Mouse (Mus musculus) CD8-positive naive resting alpha-beta T cell, adult 57 days (primary cell): Measurements from ENCODE around the gene Ncoa1. TPM values are rescaled to one million over a fixed set of nuclear protein-coding genes. Genes with fewer than 3 reads are reported as not detected.

Experiments
- total RNA-seq: library from RNA; stranded (reverse); gene quantifications from one replicate; pipeline ENCODE4 v1.2.4, GENCODE M21; 2023

Gene Ncoa1
- 34.3 TPM for total RNA-seq

DNA sequence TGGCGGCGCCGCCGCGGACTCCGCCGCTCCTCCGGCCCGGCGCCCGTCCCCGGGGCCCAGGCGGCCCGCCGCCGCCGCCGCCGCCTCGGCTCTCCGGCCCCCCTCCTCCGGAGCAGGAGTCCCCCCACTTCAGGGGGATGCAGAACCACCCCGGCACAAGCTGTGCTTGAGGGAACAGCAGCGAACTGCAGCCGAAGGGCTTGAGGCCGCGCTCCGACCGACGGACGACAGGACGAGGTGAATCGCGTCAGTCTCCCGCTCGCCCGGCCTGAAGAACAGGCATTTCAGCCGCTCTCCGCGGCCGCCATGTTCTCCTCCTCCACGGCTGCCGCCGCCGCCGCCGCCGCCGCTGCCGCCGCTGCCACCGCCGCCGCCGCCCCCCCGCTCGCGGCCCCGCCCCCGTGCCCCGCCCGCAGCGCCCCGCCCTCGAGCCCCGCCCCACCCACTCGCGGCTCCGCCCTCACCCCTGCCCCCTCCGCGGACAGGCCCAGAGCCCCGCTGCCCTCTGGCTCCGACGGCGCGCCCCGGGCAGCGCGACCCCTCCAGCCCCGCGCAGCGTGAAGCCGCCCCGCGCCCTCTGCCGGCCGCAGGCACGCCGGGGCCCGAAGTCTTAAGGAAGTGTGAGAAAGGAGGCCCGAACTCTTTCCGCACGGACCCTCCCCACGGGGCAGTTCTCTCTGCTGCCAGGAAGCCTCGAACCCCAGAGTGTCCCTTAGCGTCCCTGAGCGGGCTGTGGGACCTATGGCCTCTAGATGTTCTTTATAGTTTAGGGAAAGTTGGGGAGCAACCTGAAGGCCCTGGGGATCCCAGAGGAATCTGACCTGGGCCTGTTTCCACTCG is at the start of gene Ncoa1:
Ncoa1 (minus strand) TSS at position 351 of the 840 bp plus-strand sequence.

DNA sequence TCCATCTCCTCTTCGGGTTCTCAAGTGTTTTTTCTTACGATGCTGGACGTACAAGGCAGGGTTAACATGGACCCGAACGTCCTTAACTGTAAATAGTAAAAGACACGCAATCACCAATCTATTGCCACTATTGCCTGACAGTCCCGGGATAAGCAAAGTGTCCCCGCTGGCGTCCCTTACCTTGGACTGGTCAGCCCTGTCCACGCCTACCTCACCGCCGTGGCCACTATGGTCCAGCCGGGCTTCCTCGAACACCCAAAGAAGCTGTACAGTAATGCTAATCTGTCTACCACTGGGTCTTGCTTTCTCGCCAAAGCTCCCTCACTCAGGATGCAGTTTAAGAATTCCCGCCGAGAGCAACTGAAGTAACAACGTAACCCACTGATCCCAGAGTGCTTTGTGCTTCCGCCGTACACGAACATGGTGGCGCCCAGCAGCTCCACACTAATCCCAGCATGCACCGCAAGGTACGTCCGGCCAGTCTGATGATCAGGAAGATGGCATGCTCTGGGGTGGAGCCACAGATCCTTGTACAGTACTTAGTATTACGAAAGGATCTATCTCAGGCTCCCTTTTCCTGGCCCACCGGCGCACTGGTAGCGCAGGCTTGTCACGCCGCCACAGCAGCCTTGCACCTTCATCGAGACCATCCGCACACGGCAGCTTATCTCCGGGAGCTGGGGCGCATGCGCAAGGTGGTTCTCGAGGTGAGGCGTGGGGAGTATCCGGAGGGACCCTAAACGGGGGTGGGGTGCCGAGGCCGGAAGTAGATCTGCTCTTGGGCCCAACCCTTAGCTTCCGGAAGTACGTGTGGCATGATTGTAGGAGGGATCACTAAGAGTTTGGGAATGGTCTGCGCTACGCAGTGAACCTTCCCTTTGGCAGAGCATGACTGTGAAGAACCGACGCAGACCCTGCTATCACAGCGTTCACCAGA is 243.1 kb downstream of the Ncoa1 start, which contains the start of the genes Ptrhd1 and Cenpo:
Ptrhd1 (plus strand) TSS at position 456 of the 937 bp plus-strand sequence.
Cenpo (minus strand) TSS at position 723 of the 937 bp plus-strand sequence.

Other genes starting within 250 kb of the Ncoa1 start
- gene Ptrhd1, start 243.2 kb downstream of the Ncoa1 start, total RNA-seq = 4.3 TPM
- gene Cenpo, start 242.9 kb downstream of the Ncoa1 start, total RNA-seq = 29.7 TPM
- 187 TPM for gene Itsn2, start 115.5 kb upstream of the Ncoa1 start, total RNA-seq
- gene Gm3625, start 115.7 kb upstream of the Ncoa1 start, total RNA-seq = not detected